Mouse (Mus musculus): Measurements from ENCODE around the gene Fancg. TPM values are rescaled to one million over a fixed set of nuclear protein-coding genes. Genes with fewer than 3 reads are reported as not detected.

The Fancg gene
- polyA plus RNA-seq, 1 experiment from 2014 or later: 9.4 TPM

- no peaks in the 10 kb centered on the region for H3K27me3 ChIP-seq (ENCODE audit: control insufficient read depth, insufficient read depth, low read depth, low read length)
- peak; percentile 53 for ATAC-seq (ENCODE audit: low read depth)
- H3K4me1 ChIP-seq (ENCODE audit: control insufficient read depth, low read depth, low read length): peaks cover 44% of the 10 kb centered on the region
- H3K9me3 ChIP-seq (replicated peaks; ENCODE audit: control insufficient read depth, low read length): no peaks in the 10 kb centered on the region
- peak overlapping the region; percentile 83 for H3K4me2 ChIP-seq (ENCODE audit: low read depth, low read length)
- peak overlapping the region; percentile 92 for H3K9ac ChIP-seq (ENCODE audit: low read depth, low read length)
- peak overlapping the region; percentile 92 for H3K27ac ChIP-seq (ENCODE audit: low read length)
- peaks cover 33% of the 10 kb centered on the region for H3K36me3 ChIP-seq (ENCODE audit: control insufficient read depth, insufficient read depth)
- 7% methylated on average over 4 of the region's 4 CpGs for WGBS (ENCODE audit: insufficient replicate concordance)
- H3K4me3 ChIP-seq (ENCODE audit: low read depth, low read length): peak overlapping the region; percentile 84
These were observed 27.7 kb upstream of the Fancg start for GRCm38 (mm10) chr4:43037860-43038566.

- whole genome bisulfite sequencing (ENCODE audit: insufficient replicate concordance): 83% methylated on average over 10 of the region's 10 CpGs
- H3K9me3 ChIP-seq (replicated peaks; ENCODE audit: control insufficient read depth, low read length): no peaks in the 10 kb centered on the region
- H3K4me1 ChIP-seq (ENCODE audit: control insufficient read depth, low read depth, low read length): peaks cover 50% of the 10 kb centered on the region
- H3K4me2 ChIP-seq (ENCODE audit: low read depth, low read length): peak overlapping the region; percentile 66
- H3K9ac ChIP-seq (ENCODE audit: low read depth, low read length): peak overlapping the region; percentile 62; the same call in 1 of the 2 replicates
- ATAC-seq (ENCODE audit: low read depth): no peak
- H3K27ac ChIP-seq (ENCODE audit: low read length): no peak overlapping the region; the same call in 1 of the 2 replicates
- H3K27me3 ChIP-seq (ENCODE audit: control insufficient read depth, insufficient read depth, low read depth, low read length): no peaks in the 10 kb centered on the region
- peaks cover 33% of the 10 kb centered on the region for H3K36me3 ChIP-seq (ENCODE audit: control insufficient read depth, insufficient read depth)
- H3K4me3 ChIP-seq (ENCODE audit: low read depth, low read length): peak overlapping the region; percentile 84
These were observed 26.1 kb upstream of the Fancg start for GRCm38 (mm10) chr4:43036356-43036755.

- peak overlapping the region; percentile 4; the same call in 1 of the 2 replicates for H3K4me2 ChIP-seq (ENCODE audit: low read depth, low read length)
- H3K27me3 ChIP-seq (ENCODE audit: control insufficient read depth, insufficient read depth, low read depth, low read length): no peaks in the 10 kb centered on the region
- H3K9me3 ChIP-seq (replicated peaks; ENCODE audit: control insufficient read depth, low read length): no peaks in the 10 kb centered on the region
- no peak overlapping the region for H3K27ac ChIP-seq (ENCODE audit: low read length)
- H3K36me3 ChIP-seq (ENCODE audit: control insufficient read depth, insufficient read depth): peaks cover 33% of the 10 kb centered on the region
- ATAC-seq (ENCODE audit: low read depth): no peak
- H3K4me3 ChIP-seq (ENCODE audit: low read depth, low read length): no peak overlapping the region; the same call in none of the 2 replicates
- WGBS (ENCODE audit: insufficient replicate concordance): 83% methylated on average over 6 of the region's 6 CpGs
- H3K9ac ChIP-seq (ENCODE audit: low read depth, low read length): no peak overlapping the region
- peaks cover 50% of the 10 kb centered on the region for H3K4me1 ChIP-seq (ENCODE audit: control insufficient read depth, low read depth, low read length)
These were observed 25.5 kb upstream of the Fancg start for GRCm38 (mm10) chr4:43035851-43036250.

DNA sequence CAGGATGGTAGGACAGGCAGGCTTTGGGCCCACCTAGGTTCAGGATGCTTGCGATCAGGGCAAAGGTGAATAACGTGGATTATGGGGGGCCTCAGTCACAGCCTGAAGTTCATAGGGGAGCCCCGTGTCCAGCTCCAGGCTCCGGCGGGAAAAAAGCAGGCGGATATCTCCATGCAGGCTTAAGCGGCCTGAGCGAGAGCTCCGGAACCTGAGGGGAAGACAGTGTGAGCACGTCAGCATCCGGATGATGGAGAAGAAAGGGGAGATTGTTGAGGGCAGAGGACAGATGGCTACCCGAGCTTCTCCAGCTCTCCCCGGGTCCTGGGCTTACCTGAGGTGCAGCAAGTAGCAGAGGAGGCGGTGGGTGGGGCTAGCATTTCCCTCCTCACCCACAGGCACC lies 23.2 kb upstream of the Fancg start:
- H3K27me3 ChIP-seq (ENCODE audit: control insufficient read depth, insufficient read depth, low read depth, low read length): no peaks in the 10 kb centered on the region
- peaks cover 44% of the 10 kb centered on the region for H3K36me3 ChIP-seq (ENCODE audit: control insufficient read depth, insufficient read depth)
- no peak overlapping the region for H3K4me2 ChIP-seq (ENCODE audit: low read depth, low read length)
- no peaks in the 10 kb centered on the region for H3K9me3 ChIP-seq (replicated peaks; ENCODE audit: control insufficient read depth, low read length)
- ATAC-seq (ENCODE audit: low read depth): no peak
- H3K4me1 ChIP-seq (ENCODE audit: control insufficient read depth, low read depth, low read length): peaks cover 46% of the 10 kb centered on the region
- no peak overlapping the region for H3K27ac ChIP-seq (ENCODE audit: low read length)
- no peak overlapping the region for H3K9ac ChIP-seq (ENCODE audit: low read depth, low read length)
- no peak overlapping the region for H3K4me3 ChIP-seq (ENCODE audit: low read depth, low read length)
- WGBS (ENCODE audit: insufficient replicate concordance): 79% methylated on average over 14 of the region's 14 CpGs

GRCm38 (mm10) chr4:43032501-43032900 lies 22.2 kb upstream of the Fancg start:
- Histone ChIP-seq H3K36me3 (ENCODE audit: control insufficient read depth, insufficient read depth) (peaks cover 53% of the 10 kb centered on the region), H3K9me3 (replicated peaks; ENCODE audit: control insufficient read depth, low read length) (no peaks in the 10 kb centered on the region), H3K4me2 (ENCODE audit: low read depth, low read length) (no peak overlapping the region), H3K27me3 (ENCODE audit: control insufficient read depth, insufficient read depth, low read depth, low read length) (no peaks in the 10 kb centered on the region), H3K4me3 (ENCODE audit: low read depth, low read length) (no peak overlapping the region), H3K27ac (ENCODE audit: low read length) (no peak overlapping the region), H3K9ac (ENCODE audit: low read depth, low read length) (no peak overlapping the region), H3K4me1 (ENCODE audit: control insufficient read depth, low read depth, low read length) (peaks cover 39% of the 10 kb centered on the region)
- ATAC-seq (ENCODE audit: low read depth): no peak
- WGBS (ENCODE audit: insufficient replicate concordance): 73% methylated on average over 1 of the region's 1 CpGs

GRCm38 (mm10) chr4:43031237-43031995 lies 21.1 kb upstream of the Fancg start, which contains the start of gene Stoml2:
Gene Stoml2 (minus strand): TSS chr4:43031710.
- Histone ChIP-seq H3K9me3 (replicated peaks; ENCODE audit: control insufficient read depth, low read length) (no peaks in the 10 kb centered on the region), H3K27me3 (ENCODE audit: control insufficient read depth, insufficient read depth, low read depth, low read length) (no peaks in the 10 kb centered on the region), H3K36me3 (ENCODE audit: control insufficient read depth, insufficient read depth) (peaks cover 54% of the 10 kb centered on the region), H3K4me1 (ENCODE audit: control insufficient read depth, low read depth, low read length) (peaks cover 28% of the 10 kb centered on the region), H3K9ac (ENCODE audit: low read depth, low read length) (peak within 1 kb of the TSS; percentile 96), H3K27ac (ENCODE audit: low read length) (peak within 1 kb of the TSS; percentile 88), H3K4me2 (ENCODE audit: low read depth, low read length) (peak within 1 kb of the TSS; percentile 93), H3K4me3 (ENCODE audit: low read depth, low read length) (peak within 1 kb of the TSS; percentile 85)
- ATAC-seq (ENCODE audit: low read depth): peak; percentile 97
- WGBS (ENCODE audit: insufficient replicate concordance): 1% methylated on average over 38 of the region's 38 CpGs

- peak; percentile 73 for ATAC-seq (ENCODE audit: low read depth)
- Histone ChIP-seq H3K4me1 (ENCODE audit: control insufficient read depth, low read depth, low read length) (peaks cover 22% of the 10 kb centered on the region), H3K36me3 (ENCODE audit: control insufficient read depth, insufficient read depth) (peaks cover 48% of the 10 kb centered on the region), H3K9me3 (replicated peaks; ENCODE audit: control insufficient read depth, low read length) (no peaks in the 10 kb centered on the region), H3K9ac (ENCODE audit: low read depth, low read length) (peak overlapping the region; percentile 96), H3K4me2 (ENCODE audit: low read depth, low read length) (peak overlapping the region; percentile 93), H3K4me3 (ENCODE audit: low read depth, low read length) (peak overlapping the region; percentile 85), H3K27ac (ENCODE audit: low read length) (peak overlapping the region; percentile 88), H3K27me3 (ENCODE audit: control insufficient read depth, insufficient read depth, low read depth, low read length) (no peaks in the 10 kb centered on the region)
- 1% methylated on average over 28 of the region's 28 CpGs for WGBS (ENCODE audit: insufficient replicate concordance)
These were observed 20.5 kb upstream of the Fancg start for GRCm38 (mm10) chr4:43030780-43031230.

GRCm38 (mm10) chr4:43030352-43030751 lies 20.0 kb upstream of the Fancg start:
- H3K4me1 ChIP-seq (ENCODE audit: control insufficient read depth, low read depth, low read length): peaks cover 20% of the 10 kb centered on the region
- peak overlapping the region; percentile 88 for H3K27ac ChIP-seq (ENCODE audit: low read length)
- ATAC-seq (ENCODE audit: low read depth): no peak
- peak overlapping the region; percentile 96 for H3K9ac ChIP-seq (ENCODE audit: low read depth, low read length)
- no peaks in the 10 kb centered on the region for H3K27me3 ChIP-seq (ENCODE audit: control insufficient read depth, insufficient read depth, low read depth, low read length)
- H3K4me2 ChIP-seq (ENCODE audit: low read depth, low read length): peak overlapping the region; percentile 93
- H3K4me3 ChIP-seq (ENCODE audit: low read depth, low read length): peak overlapping the region; percentile 85
- no peaks in the 10 kb centered on the region for H3K9me3 ChIP-seq (replicated peaks; ENCODE audit: control insufficient read depth, low read length)
- H3K36me3 ChIP-seq (ENCODE audit: control insufficient read depth, insufficient read depth): peaks cover 45% of the 10 kb centered on the region
- 48% methylated on average over 9 of the region's 9 CpGs for WGBS (ENCODE audit: insufficient replicate concordance)

Measured in liver, embryonic 16.5 days (tissue).